Mouse (Mus musculus) olfactory bulb, adult 2 months (tissue): ENCODE measurements around the gene Ppp6r1.

Experiments used
- CTCF ChIP-seq: fragments of 200-500 bp; IDR thresholded peaks from 2 replicates; pipeline ENCODE4 v1.5.1; 2012; ENCODE audit warnings: low read depth, mild to moderate bottlenecking, low read length, moderate library complexity; ENCODE audit not compliant: insufficient read depth
- POLR2A ChIP-seq: fragments of 200-500 bp; IDR thresholded peaks from 2 replicates; pipeline ENCODE4 v1.6.1; 2012; ENCODE audit warnings: mild to moderate bottlenecking, low read depth, low read length, moderate library complexity; ENCODE audit not compliant: insufficient read depth

DNA sequence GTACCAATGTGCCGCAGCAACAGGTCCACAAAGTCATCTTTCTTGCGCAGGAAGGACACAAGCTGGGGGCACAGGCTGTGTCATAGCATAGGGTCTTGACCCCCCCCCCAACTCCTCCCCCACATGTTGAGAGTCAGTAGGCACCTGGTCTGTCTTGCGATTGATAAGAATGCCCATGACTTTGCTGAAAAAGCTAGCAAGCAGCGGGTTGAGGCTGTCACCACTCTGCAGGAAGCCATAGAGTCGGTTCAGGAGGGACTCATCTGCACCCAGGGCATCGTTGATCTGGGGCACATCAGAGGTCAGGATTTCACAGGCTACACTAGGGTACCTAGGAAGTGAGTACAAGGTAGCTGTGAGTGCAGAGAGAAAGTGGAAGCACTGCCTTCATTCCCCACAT lies 15.6 kb downstream of the Ppp6r1 start:
- TF ChIP-seq CTCF (no peak), POLR2A (no peak)
